Mouse (Mus musculus) midbrain, embryonic 14.5 days (tissue): ENCODE measurements around the gene Sdcbp2. TPM values are rescaled to one million over a fixed set of nuclear protein-coding genes. Genes with fewer than 3 reads are reported as not detected.

Experiments
- ATAC-seq: fragments of 200-750 bp; cut with Nextera tagmentation; 2 replicates; pipeline ENCODE4 v1.8.0; 2017; ENCODE audit warnings: moderate number of reproducible peaks, moderate library complexity; ENCODE audit not compliant: low FRiP score, low TSS enrichment
- DNase-seq: peaks from one replicate; pipeline ENCODE4 v3.0.0-alpha.2; 2015
- H3K27ac ChIP-seq: fragments of 300-500 bp; sonication (generic); replicated peaks from 2 replicates; pipeline ENCODE4 v1.5.1; 2014; ENCODE audit warnings: mild to moderate bottlenecking, low read depth, low read length, moderate library complexity
- H3K27me3 ChIP-seq: fragments of 300-500 bp; sonication (generic); 2 replicates; pipeline ENCODE4 v1.6.1; 2014; ENCODE audit warnings: low read length, control low read depth, mixed read lengths; ENCODE audit not compliant: control insufficient read depth, insufficient read depth
- H3K36me3 ChIP-seq: fragments of 300-500 bp; sonication (generic); 2 replicates; pipeline ENCODE4 v1.6.1; 2014; ENCODE audit warnings: low read length, control low read depth; ENCODE audit not compliant: control insufficient read depth, insufficient read depth
- H3K4me1 ChIP-seq: fragments of 300-500 bp; sonication (generic); 2 replicates; pipeline ENCODE4 v1.6.1; 2014; ENCODE audit warnings: mild to moderate bottlenecking, antibody characterized with exemption, low read length, control low read depth; ENCODE audit not compliant: control insufficient read depth, insufficient read depth
- H3K4me2 ChIP-seq: fragments of 300-500 bp; sonication (generic); 2 replicates; pipeline ENCODE4 v1.6.1; 2014; ENCODE audit warnings: mild to moderate bottlenecking, low read length, moderate library complexity
- H3K4me3 ChIP-seq: fragments of 300-500 bp; sonication (generic); replicated peaks from 2 replicates; pipeline ENCODE4 v1.5.1; 2014; ENCODE audit warnings: low read depth, low read length
- H3K9ac ChIP-seq: fragments of 300-500 bp; sonication (generic); replicated peaks from 2 replicates; pipeline ENCODE4 v1.6.1; 2014; ENCODE audit warnings: mild to moderate bottlenecking, low read length, moderate library complexity
- H3K9me3 ChIP-seq: fragments of 300-500 bp; sonication (generic); 2 replicates; pipeline ENCODE4 v1.6.1; 2016; ENCODE audit warnings: low read length, control low read depth, mixed read lengths; ENCODE audit not compliant: control insufficient read depth
- WGBS: fragments of 180-500 bp; shearing (Covaris S2); extraction: QIAGEN DNeasy Blood & Tissue Kit; methylation state at CpG from one replicate; pipeline ENCODE4 v1.1.7; 2014; 5-methylcytosine and 5-hydroxymethylcytosine counted together
- polyA plus RNA-seq: library from polyadenylated mRNA; unstranded; fragments of >200 nt; fragmentation: Nextera tagmentation; extraction: Ambion mirVana; gene quantifications from 2 replicates; pipeline ENCODE4 v1.2.1, GENCODE M21; 2014

The Sdcbp2 gene
- polyA plus RNA-seq = 0.50 and 0.62 TPM in 2 replicates

DNA sequence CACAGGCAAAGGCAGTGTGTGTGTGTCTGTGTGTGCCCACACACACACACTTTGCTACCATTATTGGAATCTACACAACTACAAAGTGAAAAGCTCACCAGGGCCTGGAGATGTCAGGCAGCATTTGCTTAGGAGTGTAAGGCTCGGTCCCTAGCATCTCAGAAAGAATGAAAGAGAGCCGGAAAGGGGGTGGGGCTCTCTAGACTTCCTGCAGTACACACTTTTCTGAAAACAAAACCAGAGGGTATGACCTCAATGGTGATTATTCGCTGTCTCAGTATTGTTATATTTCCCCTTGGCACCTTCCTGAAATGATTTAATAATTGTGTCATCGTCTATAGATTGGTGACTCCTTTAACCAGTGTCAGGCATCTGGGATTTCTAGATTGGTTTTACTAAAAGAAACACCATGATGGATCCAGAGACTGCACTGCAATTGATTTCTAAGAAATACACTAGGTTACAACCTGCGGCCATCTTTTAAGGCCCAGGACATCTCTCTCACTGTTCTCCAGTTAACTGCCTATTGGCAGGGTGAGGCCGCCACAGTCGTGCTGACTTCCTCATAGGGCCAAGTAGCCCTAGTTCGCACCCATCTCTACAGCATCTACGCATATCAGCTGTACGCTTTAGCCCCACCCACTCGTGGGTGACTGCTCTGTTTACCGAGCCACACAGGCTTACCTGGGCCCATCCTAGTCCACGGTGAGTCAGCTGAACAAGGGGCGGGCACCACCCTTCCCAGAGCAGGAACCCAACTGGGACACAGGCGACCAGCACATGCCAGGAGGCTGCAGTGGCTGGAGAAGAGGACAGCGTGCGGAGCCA is at the start of gene Sdcbp2:
Gene Sdcbp2, plus strand, starts transcription at position 750 of the 828 bp plus-strand sequence.
- Histone ChIP-seq H3K9me3 (no peaks in the 10 kb centered on the region), H3K27me3 (no peaks in the 10 kb centered on the region), H3K4me2 (no peak within 1 kb of the TSS), H3K4me3 (no peak within 1 kb of the TSS), H3K27ac (no peak within 1 kb of the TSS), H3K9ac (no peak within 1 kb of the TSS; the same call in 1 of the 2 replicates), H3K36me3 (no peaks in the 10 kb centered on the region), H3K4me1 (peaks cover 9% of the 10 kb centered on the region)
- WGBS = 73% methylated on average over 17 of the region's 17 CpGs
- no peak for ATAC-seq
- no peak for DNase-seq

DNA sequence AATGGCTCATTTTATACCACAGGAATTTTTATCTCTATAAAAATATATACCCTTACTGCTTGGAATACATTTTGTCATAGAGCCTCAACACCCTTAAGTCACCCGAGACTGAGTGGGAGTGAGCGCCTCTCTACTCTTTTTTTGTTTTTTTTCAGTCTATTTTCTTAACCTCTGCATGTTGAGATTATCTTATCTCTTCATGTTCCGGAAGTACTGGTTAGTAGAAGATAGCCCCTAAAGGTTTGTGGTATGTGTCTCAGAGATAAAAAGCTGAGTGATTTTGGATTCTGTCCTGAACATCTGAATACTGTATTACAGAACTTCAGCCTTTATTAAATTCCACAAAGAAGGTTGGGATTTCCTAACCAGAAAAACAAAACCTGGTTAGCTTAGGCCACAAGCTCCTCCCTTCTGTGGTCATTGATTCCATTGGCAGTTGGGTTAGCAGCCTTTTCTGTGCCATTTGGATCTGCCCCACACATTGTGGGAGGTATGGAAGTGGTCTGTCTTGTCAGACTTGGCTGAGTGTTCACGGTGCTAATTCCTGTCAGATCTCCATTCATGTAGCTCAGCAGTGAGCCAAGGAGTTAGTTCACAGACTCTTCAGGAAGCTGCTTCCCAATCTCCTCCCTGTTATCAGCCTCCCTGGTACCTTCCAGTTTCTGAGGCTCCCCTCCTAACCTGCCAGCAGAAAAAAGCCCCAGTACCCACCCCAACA is 47.9 kb upstream of the Sdcbp2 start:
- Histone ChIP-seq H3K4me3 (no peak overlapping the region), H3K27me3 (no peaks in the 10 kb centered on the region), H3K4me2 (no peak overlapping the region), H3K4me1 (no peaks in the 10 kb centered on the region), H3K27ac (no peak overlapping the region), H3K36me3 (peaks cover 20% of the 10 kb centered on the region), H3K9me3 (no peaks in the 10 kb centered on the region), H3K9ac (no peak overlapping the region)
- 68% methylated on average over 4 of the region's 4 CpGs for WGBS
- ATAC-seq (no peak), DNase-seq (no peak)

DNA sequence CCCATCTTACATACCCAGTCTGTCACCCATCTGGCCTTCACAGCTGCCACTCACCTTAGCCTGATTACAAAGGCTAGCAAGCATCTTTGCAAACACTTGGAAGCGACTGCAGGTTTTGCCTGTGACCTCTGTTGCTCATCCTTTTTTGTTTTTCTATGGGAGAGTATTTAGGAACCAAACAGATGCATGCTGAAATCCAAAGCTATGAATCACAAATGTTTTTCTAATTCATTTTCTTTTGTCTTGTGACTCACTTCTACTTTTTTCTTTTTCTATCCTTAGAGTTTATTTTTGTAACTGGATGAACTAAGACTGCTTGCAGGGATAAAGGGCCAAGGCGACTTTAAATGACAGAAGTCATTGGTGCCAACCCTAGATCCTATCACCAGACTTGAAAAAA is 46.9 kb upstream of the Sdcbp2 start:
- H3K4me3 ChIP-seq = no peak overlapping the region
- H3K4me1 ChIP-seq = no peaks in the 10 kb centered on the region
- H3K27ac ChIP-seq = no peak overlapping the region
- peaks cover 14% of the 10 kb centered on the region for H3K36me3 ChIP-seq
- ATAC-seq = no peak
- no peaks in the 10 kb centered on the region for H3K27me3 ChIP-seq
- DNase-seq = no peak
- H3K9ac ChIP-seq = no peak overlapping the region
- WGBS = 80% methylated on average over 2 of the region's 2 CpGs
- no peak overlapping the region for H3K4me2 ChIP-seq
- no peaks in the 10 kb centered on the region for H3K9me3 ChIP-seq

DNA sequence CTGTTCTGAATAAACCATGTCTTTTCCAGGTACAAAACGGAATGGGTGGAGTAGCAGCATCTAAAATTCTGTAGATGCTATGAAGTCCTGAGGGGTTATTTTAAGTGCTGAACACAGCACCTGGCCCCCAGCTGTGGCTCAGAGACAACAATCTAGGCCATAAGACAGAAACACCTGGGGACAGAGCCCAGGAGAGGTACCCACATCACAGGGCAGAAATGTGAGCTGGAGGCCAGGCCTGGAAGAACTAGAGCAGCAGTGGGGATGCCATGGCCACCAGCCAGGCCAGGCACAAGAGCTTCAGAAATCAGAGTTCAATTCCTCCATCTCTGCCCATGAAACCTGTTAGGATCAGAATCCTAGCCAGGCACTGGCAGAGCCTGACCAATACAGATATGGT is 44.4 kb upstream of the Sdcbp2 start:
- WGBS = 89% methylated on average over 1 of the region's 1 CpGs
- ATAC-seq (no peak), DNase-seq (no peak)
- H3K9me3 ChIP-seq = no peaks in the 10 kb centered on the region
- H3K27me3 ChIP-seq = no peaks in the 10 kb centered on the region
- H3K9ac ChIP-seq = no peak overlapping the region
- H3K4me1 ChIP-seq = no peaks in the 10 kb centered on the region
- H3K4me3 ChIP-seq = no peak overlapping the region
- 0 out of 2 replicates have a peak, but pooled peaks cover 6% of the 10 kb centered on the region for H3K36me3 ChIP-seq
- no peak overlapping the region for H3K4me2 ChIP-seq
- H3K27ac ChIP-seq = no peak overlapping the region

DNA sequence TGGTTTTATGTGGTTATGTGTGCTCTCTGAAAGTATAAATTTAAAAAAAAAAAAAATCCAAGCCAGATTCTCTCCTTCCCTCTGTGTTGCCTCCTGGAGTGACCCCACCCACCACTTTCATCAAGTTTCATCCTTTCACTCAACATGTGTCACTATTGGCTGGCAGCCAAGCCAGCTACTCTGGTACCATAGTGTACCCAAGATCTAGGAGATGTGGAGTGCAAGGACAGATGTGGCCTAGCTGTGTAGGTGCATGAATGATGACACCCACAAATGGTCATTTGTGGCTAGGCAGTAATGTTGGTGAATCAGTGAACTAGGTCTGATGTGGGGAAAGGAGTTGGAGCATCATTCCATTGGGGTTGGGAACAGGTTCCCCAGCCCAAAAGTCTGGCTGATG is 43.3 kb upstream of the Sdcbp2 start:
- Histone ChIP-seq H3K27me3 (no peaks in the 10 kb centered on the region), H3K36me3 (0 out of 2 replicates have a peak, but pooled peaks cover 6% of the 10 kb centered on the region), H3K4me2 (no peak overlapping the region), H3K4me1 (no peaks in the 10 kb centered on the region), H3K27ac (no peak overlapping the region), H3K4me3 (no peak overlapping the region), H3K9me3 (no peaks in the 10 kb centered on the region), H3K9ac (no peak overlapping the region)
- DNase-seq (no peak), ATAC-seq (no peak)

DNA sequence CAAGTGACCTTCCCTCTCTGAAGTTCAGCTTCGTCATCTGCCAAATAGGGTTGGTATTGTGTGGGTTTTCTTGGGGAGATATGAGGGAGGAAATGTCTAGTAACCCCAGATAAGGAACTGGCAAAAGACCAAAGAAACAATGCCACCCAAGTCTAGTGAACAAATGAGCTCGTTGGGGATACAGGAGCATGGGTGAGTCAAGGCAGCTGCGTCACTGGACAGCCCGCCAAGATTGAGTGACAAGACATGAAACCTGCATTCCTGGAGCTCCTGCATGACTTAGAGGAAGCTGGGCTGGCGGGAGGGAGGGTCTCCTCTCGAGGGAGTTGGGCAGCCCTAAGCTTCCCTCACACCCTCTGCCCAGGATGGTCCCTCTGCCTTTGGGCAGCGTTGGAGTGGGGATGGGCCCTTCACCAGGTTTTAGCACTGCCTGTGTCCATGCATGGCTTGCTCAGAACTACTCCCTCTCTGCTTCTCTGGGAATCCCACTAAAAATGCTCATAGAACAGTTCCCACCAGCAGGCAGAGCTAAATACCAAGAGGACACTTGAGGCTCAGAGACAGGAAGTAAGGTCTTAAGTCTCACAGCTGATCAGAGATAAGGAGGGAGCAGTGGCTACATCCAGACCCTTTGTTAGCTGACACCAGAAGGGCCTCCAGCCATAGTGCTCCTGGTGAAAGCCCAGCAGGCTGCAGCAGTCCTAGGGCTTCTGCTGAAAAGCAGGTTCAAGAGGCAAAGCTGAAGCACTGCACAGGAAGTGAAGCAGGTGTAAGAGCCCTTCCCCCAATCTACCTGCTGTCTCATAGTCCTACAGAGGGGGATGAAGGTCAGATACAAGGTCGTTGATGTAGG is 41.8 kb upstream of the Sdcbp2 start:
- Histone ChIP-seq H3K9me3 (no peaks in the 10 kb centered on the region), H3K4me2 (no peak overlapping the region), H3K27me3 (no peaks in the 10 kb centered on the region), H3K27ac (no peak overlapping the region), H3K9ac (no peak overlapping the region), H3K36me3 (0 out of 2 replicates have a peak, but pooled peaks cover 6% of the 10 kb centered on the region), H3K4me1 (no peaks in the 10 kb centered on the region), H3K4me3 (no peak overlapping the region)
- 58% methylated on average over 8 of the region's 8 CpGs for WGBS
- DNase-seq (no peak), ATAC-seq (no peak)

DNA sequence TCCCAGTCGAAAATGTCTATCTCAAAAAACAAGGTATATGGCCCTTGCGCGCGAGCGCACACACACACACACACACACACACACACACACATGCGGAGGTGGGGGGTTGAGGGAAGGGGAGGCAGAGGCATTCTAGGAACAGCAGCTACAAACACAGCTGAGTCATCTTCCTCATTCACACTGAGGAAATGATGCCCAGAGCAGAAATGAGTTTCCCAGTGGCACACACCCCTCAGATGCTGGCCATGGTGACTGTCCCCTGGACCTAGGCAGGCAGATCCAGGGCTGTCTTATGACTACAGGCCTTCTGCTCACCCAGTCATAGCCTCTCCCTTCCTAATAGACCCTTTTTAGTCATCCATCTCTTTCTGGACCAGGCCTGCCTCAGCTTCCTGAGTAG is 38.8 kb upstream of the Sdcbp2 start:
- Histone ChIP-seq H3K4me2 (no peak overlapping the region), H3K9ac (no peak overlapping the region), H3K4me3 (no peak overlapping the region), H3K4me1 (no peaks in the 10 kb centered on the region), H3K27me3 (no peaks in the 10 kb centered on the region), H3K36me3 (no peaks in the 10 kb centered on the region), H3K27ac (no peak overlapping the region), H3K9me3 (no peaks in the 10 kb centered on the region)
- DNase-seq (no peak), ATAC-seq (no peak)
- 93% methylated on average over 6 of the region's 6 CpGs for WGBS

DNA sequence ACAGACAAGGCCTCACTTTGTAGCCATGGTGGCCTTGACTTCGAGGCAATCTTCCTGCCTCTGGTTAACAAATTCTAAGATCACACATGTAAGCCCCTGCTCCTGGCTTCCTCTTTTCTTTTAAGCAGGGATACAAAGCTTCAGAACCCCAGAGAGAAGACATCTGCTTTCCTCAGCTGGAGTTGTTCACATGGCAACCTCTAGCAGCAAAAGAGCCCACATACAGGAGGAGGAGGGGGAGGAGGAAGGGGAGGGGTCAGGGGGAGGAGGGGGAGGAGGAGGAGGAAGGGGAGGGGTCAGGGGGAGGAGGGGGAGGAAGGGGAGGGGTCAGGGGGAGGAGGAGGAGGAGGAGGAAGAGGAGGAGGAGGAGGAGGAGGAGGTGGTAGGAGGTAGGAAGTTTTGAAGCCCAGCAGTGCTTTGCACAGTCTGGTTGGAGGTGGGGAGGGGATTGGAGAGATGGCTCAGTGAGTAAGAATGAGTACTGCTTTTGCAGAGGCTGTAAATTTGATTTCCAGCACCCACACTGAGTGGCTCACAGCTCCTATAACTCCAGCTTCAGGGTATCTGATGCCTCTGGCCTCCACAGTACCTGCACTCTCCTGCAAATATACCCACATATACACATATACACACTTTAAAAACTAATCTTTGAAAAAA is 36.3 kb upstream of the Sdcbp2 start:
- ATAC-seq = no peak
- no peaks in the 10 kb centered on the region for H3K9me3 ChIP-seq
- no peak overlapping the region for H3K4me2 ChIP-seq
- H3K27ac ChIP-seq = no peak overlapping the region
- no peak overlapping the region for H3K9ac ChIP-seq
- no peaks in the 10 kb centered on the region for H3K27me3 ChIP-seq
- H3K36me3 ChIP-seq = no peaks in the 10 kb centered on the region
- H3K4me3 ChIP-seq = no peak overlapping the region
- 24% methylated on average over 1 of the region's 1 CpGs for WGBS
- no peaks in the 10 kb centered on the region for H3K4me1 ChIP-seq
- peak; percentile 18 for DNase-seq
